Mouse (Mus musculus) cerebellum, postnatal 36 days (tissue): ENCODE measurements around the gene Tent4a.

ENCODE experiments used
- DNase-seq, 2 experiments: peaks; one replicate each; pipeline ENCODE4 v3.0.0; 2021 to 2022; ENCODE audit warnings: mixed read lengths in 2 of 2

The Tent4a gene

GRCm38 (mm10) chr13:69517445-69517844, 17.0 kb downstream of the Tent4a start:
- DNase-seq = no peak

DNA sequence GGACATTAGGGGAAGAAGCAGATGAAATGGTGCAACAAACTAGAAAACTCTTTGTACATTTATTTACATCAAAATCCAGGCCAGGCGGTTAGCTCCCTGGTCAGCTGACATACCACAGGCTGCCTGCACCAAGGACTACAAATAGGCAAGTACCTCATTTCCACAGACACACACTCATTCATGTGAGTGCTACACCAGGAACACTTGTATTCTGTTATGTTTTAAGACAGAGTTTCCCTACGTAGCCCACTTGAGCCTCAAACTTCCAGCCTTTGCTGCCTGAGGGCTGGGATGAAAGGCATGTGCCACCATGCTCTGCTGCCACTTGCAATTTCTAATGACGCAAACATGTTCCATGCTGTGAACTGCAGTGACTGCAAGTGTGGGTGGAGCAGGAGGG, 19.3 kb downstream of the Tent4a start:
- no peak for DNase-seq

GRCm38 (mm10) chr13:69509391-69510244, 24.8 kb downstream of the Tent4a start:
- DNase-seq = no peak

GRCm38 (mm10) chr13:69507666-69508065, 26.8 kb downstream of the Tent4a start:
- no peak for DNase-seq

GRCm38 (mm10) chr13:69506341-69507086, 27.9 kb downstream of the Tent4a start:
- DNase-seq = no peak

DNA sequence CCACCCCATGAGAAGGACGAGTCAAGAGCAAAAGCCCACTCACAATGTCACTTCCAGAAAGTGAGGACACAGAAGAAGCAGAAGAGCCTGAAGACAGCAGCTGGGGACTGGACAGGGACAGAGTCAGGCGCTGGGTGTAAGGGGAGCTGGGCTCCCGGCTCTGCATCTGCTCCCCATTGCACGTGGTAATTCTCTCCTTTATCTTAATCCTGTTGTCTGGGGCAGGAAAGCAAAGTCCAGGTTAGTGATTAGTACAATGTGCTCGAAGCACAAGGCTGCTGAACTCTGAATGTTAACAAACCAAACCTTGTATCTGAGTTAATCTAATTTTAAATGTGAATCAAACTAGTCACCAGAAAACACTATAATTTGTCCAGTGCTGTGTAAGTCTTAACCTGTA, 31.6 kb downstream of the Tent4a start:
- DNase-seq = no peak

DNA sequence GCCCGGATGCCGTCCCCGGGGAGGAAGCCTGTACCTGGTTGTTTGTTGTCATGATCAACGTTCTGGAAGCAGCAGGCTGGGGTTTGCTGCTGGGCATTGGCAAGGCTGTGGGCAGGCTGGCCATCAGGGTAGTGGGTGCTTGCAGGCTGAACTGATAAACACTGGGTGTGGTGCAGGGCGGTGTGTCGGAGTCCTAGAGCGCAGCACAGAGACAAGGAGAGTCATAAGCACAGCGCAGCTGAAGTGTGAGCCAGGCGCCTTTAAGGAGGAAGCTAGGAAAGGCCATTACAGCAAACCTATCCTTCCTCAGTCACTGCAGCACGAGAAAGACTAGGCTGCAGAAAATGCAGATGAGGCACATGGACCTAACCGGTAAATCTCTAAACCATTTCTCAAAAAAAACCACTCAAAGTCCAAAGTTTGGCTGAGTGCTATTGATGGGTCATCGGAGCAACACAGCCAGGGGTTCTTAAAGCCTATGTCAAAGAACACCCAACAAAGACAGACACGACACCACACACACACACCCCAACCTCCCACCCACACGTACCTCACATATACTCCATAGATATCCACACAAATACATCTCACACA, 32.2 kb downstream of the Tent4a start:
- no peak for DNase-seq

DNA sequence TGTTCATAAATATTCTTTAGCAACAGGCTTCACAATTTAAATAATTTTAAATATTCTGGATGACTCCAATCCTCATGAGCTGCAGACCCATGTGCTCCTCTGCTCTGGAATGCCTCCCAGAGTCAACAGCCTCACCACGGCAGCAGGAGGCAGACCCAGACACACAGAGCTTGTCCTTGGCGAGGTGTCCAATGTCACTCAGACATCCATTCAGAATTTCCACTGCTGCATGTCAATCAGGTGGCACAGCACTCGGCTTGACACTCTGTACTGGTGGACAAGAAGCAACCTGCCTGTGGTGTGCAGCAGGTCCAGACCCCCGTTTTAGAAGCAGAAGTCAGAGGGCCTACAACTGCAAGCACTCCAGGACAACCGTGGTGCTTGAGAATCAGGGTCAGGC, 36.1 kb downstream of the Tent4a start:
- no peak for DNase-seq

GRCm38 (mm10) chr13:69492876-69493463, 41.4 kb downstream of the Tent4a start:
- DNase-seq = peak in 1 of 2 experiments; percentile 47

DNA sequence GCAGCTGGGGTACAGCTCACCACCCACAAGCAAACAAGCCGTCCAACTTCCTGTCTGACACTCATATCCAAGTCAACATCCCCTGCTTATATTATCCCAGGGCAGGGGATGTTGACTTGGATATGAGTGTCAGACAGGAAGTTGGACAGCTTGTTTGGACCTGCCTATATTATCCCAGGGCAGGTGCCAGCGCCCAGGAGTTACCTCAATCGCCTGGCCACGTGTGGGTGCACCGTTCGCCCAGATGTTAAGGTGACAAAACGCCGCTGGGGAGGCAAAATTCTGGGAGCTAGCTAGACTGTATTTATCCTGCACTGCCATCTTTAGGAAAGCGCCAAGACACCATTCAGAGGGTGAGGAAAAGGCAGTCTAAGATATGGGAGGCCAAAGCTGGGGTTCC, 44.6 kb downstream of the Tent4a start:
- DNase-seq = no peak

DNA sequence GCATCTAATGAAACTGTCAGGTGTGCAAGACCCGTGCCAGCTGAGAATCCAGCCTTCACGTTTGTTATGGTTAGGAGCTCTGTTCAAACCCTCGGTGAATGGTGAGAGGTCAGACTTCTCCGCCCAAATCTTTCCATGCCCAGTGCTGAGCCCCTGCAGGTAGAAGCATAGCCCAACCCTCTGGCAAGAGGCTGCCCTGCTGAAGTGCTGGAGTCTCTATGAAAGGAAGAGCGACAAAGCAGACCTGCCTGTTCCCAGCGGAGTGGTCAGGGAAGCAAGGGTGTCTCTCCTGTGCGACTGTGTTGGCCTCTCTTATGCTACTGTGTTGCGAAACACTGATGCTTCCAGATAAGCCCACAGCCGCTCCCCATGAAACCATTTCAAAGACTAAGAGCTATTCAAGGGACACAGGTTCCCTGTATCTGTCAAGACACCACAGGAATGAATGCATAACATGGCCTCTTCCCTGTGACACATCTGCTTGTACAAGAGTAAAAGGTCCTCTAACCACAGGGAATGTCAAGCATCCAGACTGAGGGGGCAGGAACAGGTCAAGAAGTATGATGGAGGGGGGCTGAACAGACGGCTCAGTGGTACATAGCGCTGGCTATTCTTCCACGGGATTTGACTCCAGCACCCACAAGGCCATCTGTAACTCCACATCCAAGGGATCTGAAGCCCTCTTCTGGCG, 45.7 kb downstream of the Tent4a start:
- DNase-seq = no peak

- DNase-seq = no peak
Observed at GRCm38 (mm10) chr13:69487611-69488275, 46.7 kb downstream of the Tent4a start.

- no peak for DNase-seq
Observed at GRCm38 (mm10) chr13:69487108-69487507, 47.3 kb downstream of the Tent4a start.

DNA sequence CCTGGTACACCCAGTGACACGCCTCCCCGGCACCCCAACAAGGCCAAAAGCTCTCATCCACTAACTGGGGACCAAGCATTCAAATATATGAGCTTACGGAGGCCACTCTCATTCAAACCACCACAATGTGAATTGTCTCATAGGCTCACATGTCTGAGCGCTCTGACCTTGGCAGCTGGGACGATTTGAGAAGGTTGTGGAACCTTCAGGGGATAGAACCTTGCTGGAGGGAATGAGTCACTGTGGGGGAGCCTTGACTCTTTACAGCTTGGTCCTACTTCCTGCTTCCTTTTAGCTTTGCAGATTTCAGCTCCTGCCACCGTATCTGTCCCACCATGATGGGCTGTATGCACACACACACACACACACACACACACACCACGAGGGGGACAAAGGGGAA, 48.6 kb downstream of the Tent4a start:
- DNase-seq = no peak

- peak in 1 of 2 experiments; percentile 38 for DNase-seq
Observed at GRCm38 (mm10) chr13:69485326-69485725, 49.1 kb downstream of the Tent4a start.

DNA sequence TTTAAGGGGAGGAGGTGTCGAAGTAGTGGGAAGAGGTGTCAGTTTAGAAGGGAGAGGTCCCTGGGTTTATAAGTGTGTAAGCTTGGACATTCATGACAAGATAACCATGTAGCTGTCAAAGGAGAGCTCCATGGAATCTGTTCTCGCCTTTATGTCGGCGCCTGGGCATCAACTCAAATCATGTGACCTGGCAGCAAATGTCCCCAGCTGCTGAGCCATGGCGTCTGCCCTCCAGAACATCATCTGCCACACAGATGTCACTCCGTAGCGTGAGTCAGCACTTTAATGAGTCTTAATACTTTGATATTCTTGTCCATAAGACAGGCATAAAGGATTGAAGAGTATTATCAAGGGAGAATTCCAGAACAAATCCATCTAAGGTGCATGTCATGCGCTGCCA, 51.7 kb downstream of the Tent4a start:
- DNase-seq = peak in 1 of 2 experiments; percentile 27

- DNase-seq = peak; percentile 75 to 77
Observed at GRCm38 (mm10) chr13:69481634-69482505, 52.5 kb downstream of the Tent4a start.

- peak in 1 of 2 experiments; percentile 27 for DNase-seq
Observed at GRCm38 (mm10) chr13:69481026-69481425, 53.4 kb downstream of the Tent4a start.

DNA sequence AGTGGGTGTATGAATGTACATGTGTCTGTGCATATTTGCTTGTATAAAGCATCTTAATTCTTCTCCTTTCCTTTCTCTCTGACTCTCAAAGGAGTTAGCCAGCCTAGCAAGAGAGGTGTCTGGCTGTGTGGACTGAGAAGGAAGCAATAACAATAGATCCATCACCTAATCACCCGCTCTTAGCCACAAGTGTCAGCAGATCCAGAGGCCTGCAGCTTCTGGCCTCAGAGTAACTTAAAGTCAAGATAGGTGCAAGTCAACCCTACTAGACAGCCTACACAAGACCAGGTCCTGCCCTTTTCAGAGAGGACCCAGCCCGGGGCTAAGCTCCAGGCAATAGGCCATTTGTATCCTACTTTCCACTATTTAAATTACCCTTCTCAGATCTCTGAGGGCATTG, 54.5 kb downstream of the Tent4a start:
- DNase-seq = no peak

GRCm38 (mm10) chr13:69478703-69479102, 55.7 kb downstream of the Tent4a start:
- no peak for DNase-seq
